Mouse (Mus musculus) liver, postnatal 0 days (tissue): Measurements from ENCODE around the gene Shisa6.

ENCODE experiments used
- CTCF ChIP-seq: sonication (generic); IDR thresholded peaks from 2 replicates; pipeline ENCODE4 v1.5.1; 2016; ENCODE audit warnings: antibody characterized with exemption, low read depth
- EP300 ChIP-seq: IDR thresholded peaks from 2 replicates; pipeline ENCODE4 v1.6.1; 2016; ENCODE audit warnings: antibody characterized with exemption, low read depth, mild to moderate bottlenecking

GRCm38 (mm10) chr11:66535866-66536265 lies 10.1 kb upstream of the Shisa6 start:
- TF ChIP-seq CTCF = no peak
- TF ChIP-seq EP300 = no peak
